Mouse (Mus musculus) neural tube, embryonic 15.5 days (tissue): ENCODE results near the gene Erg. TPM values are rescaled to one million over a fixed set of nuclear protein-coding genes. Genes with fewer than 3 reads are reported as not detected.

ENCODE experiments used
- ATAC-seq: fragments of 200-750 bp; cut with Nextera tagmentation; 2 replicates; pipeline ENCODE4 v1.8.0; 2017; ENCODE audit warnings: mild to moderate bottlenecking, moderate TSS enrichment, moderate library complexity; ENCODE audit not compliant: low FRiP score
- H3K27ac ChIP-seq: fragments of 300-500 bp; sonication (generic); replicated peaks from 2 replicates; pipeline ENCODE4 v1.5.1; 2015; ENCODE audit warnings: mild to moderate bottlenecking, inconsistent platforms
- H3K27me3 ChIP-seq: fragments of 300-500 bp; sonication (generic); replicated peaks from 2 replicates; pipeline ENCODE4 v1.6.1; 2015; ENCODE audit warnings: inconsistent platforms
- H3K36me3 ChIP-seq: fragments of 300-500 bp; sonication (generic); 2 replicates; pipeline ENCODE4 v1.6.1; 2015; ENCODE audit warnings: inconsistent platforms
- H3K4me1 ChIP-seq: fragments of 300-500 bp; sonication (generic); 2 replicates; pipeline ENCODE4 v1.6.1; 2015; ENCODE audit warnings: inconsistent platforms
- H3K4me2 ChIP-seq: fragments of 300-500 bp; sonication (generic); 2 replicates; pipeline ENCODE4 v1.6.1; 2015; ENCODE audit warnings: inconsistent platforms, mild to moderate bottlenecking, moderate library complexity
- H3K4me3 ChIP-seq: fragments of 300-500 bp; sonication (generic); replicated peaks from 2 replicates; pipeline ENCODE4 v1.5.1; 2015; ENCODE audit warnings: mild to moderate bottlenecking, inconsistent platforms
- H3K9ac ChIP-seq: fragments of 300-500 bp; sonication (generic); replicated peaks from 2 replicates; pipeline ENCODE4 v1.6.1; 2015; ENCODE audit warnings: mild to moderate bottlenecking, inconsistent platforms
- H3K9me3 ChIP-seq: fragments of 300-500 bp; sonication (generic); replicated peaks from 2 replicates; pipeline ENCODE4 v1.6.1; 2016; ENCODE audit warnings: inconsistent platforms
- WGBS: fragments of 180-500 bp; shearing (Covaris S2); methylation state at CpG from one replicate; pipeline ENCODE4 v1.1.7; 2015; ENCODE audit warnings: mixed read lengths; 5-methylcytosine and 5-hydroxymethylcytosine counted together
- polyA plus RNA-seq: library from polyadenylated mRNA; unstranded; fragments of >200 nt; fragmentation: Nextera tagmentation; extraction: Ambion mirVana; gene quantifications from 2 replicates; pipeline ENCODE4 v1.2.1, GENCODE M21; 2015

Erg gene
- polyA plus RNA-seq, 1 experiment from 2014 or later = 2.3 TPM

DNA sequence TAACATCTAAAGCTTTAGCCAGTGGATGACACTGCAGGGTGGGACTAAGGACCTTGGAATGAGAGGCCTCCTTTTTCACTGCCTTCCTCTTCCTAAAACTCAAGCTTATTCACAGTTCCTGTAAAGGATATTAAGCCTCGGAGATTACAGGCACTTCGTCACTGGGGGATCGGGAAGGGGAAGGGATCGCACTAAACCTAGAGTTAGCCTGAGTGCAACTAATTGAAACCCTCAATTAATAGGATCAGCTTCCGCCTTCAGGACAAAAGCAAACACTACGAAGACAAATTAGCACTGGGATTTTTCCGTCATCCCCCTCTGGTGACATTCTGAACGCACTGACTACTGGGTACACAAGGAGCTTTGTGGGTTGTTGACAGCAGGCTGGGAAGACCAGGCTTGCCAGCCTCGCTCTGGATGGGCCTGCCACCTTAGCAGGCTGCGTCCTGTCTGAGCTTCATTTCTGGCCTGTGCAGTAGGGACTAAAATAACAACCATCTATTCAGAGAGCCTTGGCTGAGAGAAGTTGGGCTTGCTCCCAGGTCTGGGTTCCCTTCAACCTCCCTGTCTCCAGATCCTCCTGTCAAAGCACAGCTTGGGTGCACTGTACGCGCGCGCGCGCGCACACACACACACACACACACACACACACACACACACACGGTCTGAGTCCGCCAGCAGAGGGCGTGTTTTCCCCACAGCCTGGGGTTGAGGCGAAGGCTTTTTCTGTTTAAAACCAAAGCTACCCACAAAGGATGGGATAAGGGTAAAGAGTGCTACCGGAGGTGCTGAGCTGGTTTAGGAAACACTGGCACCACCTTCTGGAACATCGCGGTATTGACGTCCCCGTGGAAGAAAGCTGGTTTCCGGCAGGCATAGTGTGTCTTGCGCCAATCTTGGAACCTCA, 245.3 kb downstream of the Erg start:
- Histone ChIP-seq H3K4me2 (peak overlapping the region; percentile 35), H3K9ac (no peak overlapping the region), H3K36me3 (no peaks in the 10 kb centered on the region), H3K27ac (no peak overlapping the region), H3K27me3 (0 out of 2 replicates have a peak, but pooled peaks cover 4% of the 10 kb centered on the region), H3K4me1 (peaks cover 4% of the 10 kb centered on the region; the same call in 1 of the 2 replicates), H3K9me3 (no peaks in the 10 kb centered on the region), H3K4me3 (no peak overlapping the region)
- peak; percentile 89 for ATAC-seq
- WGBS = 36% methylated on average over 28 of the region's 28 CpGs

DNA sequence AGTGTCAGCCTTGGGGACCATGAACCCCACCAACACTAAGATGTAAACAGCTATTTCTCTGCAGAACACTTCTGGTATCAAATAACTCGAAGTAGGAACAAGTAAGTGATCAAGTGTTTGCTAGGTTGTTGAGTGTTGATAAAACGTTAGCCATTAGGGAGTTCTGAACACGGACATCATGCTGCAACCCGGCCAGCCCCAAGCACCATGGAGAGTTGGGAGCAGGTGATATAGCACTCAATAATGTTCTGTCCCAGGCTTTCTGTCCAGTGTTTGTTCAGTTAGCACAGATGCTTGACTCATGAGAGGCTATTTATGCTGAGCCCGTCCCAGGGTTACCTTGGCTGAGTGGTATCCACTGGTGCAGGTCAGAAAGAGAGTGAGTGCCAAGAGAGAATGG, 254.2 kb downstream of the Erg start:
- Histone ChIP-seq H3K36me3 (no peaks in the 10 kb centered on the region), H3K27ac (no peak overlapping the region), H3K9me3 (no peaks in the 10 kb centered on the region), H3K27me3 (no peaks in the 10 kb centered on the region), H3K4me3 (no peak overlapping the region), H3K4me1 (no peaks in the 10 kb centered on the region), H3K4me2 (no peak overlapping the region), H3K9ac (no peak overlapping the region)
- 86% methylated on average over 5 of the region's 5 CpGs for WGBS
- no peak for ATAC-seq

GRCm38 (mm10) chr16:95321945-95322625, 264.3 kb downstream of the Erg start:
- 80% methylated on average over 9 of the region's 9 CpGs for whole genome bisulfite sequencing
- Histone ChIP-seq H3K27ac (no peak overlapping the region), H3K4me3 (no peak overlapping the region), H3K27me3 (no peaks in the 10 kb centered on the region), H3K36me3 (no peaks in the 10 kb centered on the region), H3K4me1 (no peaks in the 10 kb centered on the region), H3K4me2 (no peak overlapping the region), H3K9me3 (no peaks in the 10 kb centered on the region), H3K9ac (no peak overlapping the region)
- ATAC-seq = no peak

Other genes with a start within 250 kb of the Erg start
- gene Ets2, start 115.5 kb upstream of the Erg start, polyA plus RNA-seq = 30.6 and 40.2 TPM in 2 replicates